Mouse (Mus musculus) limb, embryonic 14.5 days (tissue): ENCODE data around the gene Phf13. TPM values are rescaled to one million over a fixed set of nuclear protein-coding genes. Genes with fewer than 3 reads are reported as not detected.

Source experiments
- ATAC-seq: fragments of 200-750 bp; cut with Nextera tagmentation; 2 replicates; pipeline ENCODE4 v1.8.0; 2017; ENCODE audit warnings: low read depth, moderate number of reproducible peaks, moderate TSS enrichment; ENCODE audit not compliant: low FRiP score
- DNase-seq: peaks from one replicate; pipeline ENCODE4 v3.0.0-alpha.2; 2015; ENCODE audit warnings: low spot score
- H3K27ac ChIP-seq: fragments of 300-500 bp; sonication (generic); replicated peaks from 2 replicates; pipeline ENCODE4 v1.5.1; 2014; ENCODE audit warnings: low read depth, mild to moderate bottlenecking, low read length, moderate library complexity, mixed read lengths
- H3K27me3 ChIP-seq: fragments of 300-500 bp; sonication (generic); 2 replicates; pipeline ENCODE4 v1.6.1; 2014; ENCODE audit warnings: low read length, mixed read lengths; ENCODE audit not compliant: control insufficient read depth, insufficient read depth
- H3K36me3 ChIP-seq: fragments of 300-500 bp; sonication (generic); 2 replicates; pipeline ENCODE4 v1.6.1; 2014; ENCODE audit warnings: mild to moderate bottlenecking, low read length, moderate library complexity, mixed read lengths; ENCODE audit not compliant: control insufficient read depth, insufficient read depth
- H3K4me1 ChIP-seq: fragments of 300-500 bp; sonication (generic); 2 replicates; pipeline ENCODE4 v1.6.1; 2014; ENCODE audit warnings: antibody characterized with exemption, low read length, mixed read lengths; ENCODE audit not compliant: control insufficient read depth, insufficient read depth
- H3K4me2 ChIP-seq: fragments of 300-500 bp; sonication (generic); replicated peaks from 2 replicates; pipeline ENCODE4 v1.6.1; 2014; ENCODE audit warnings: low read depth, mild to moderate bottlenecking, low read length, moderate library complexity; ENCODE audit not compliant: severe bottlenecking
- H3K4me3 ChIP-seq: fragments of 300-500 bp; sonication (generic); replicated peaks from 2 replicates; pipeline ENCODE4 v1.5.1; 2014; ENCODE audit warnings: low read length
- H3K9ac ChIP-seq: fragments of 300-500 bp; sonication (generic); 2 replicates; pipeline ENCODE4 v1.6.1; 2014; ENCODE audit warnings: mild to moderate bottlenecking, low read depth, low read length, moderate library complexity; ENCODE audit not compliant: severe bottlenecking
- H3K9me3 ChIP-seq: fragments of 300-500 bp; sonication (generic); 2 replicates; pipeline ENCODE4 v1.6.1; 2016; ENCODE audit warnings: low read length; ENCODE audit not compliant: control insufficient read depth
- POLR2A ChIP-seq: fragments of 200-500 bp; IDR thresholded peaks from 2 replicates; pipeline ENCODE4 v1.8.0; 2012; ENCODE audit warnings: inconsistent platforms, mild to moderate bottlenecking, moderate library complexity, borderline replicate concordance; ENCODE audit not compliant: insufficient read depth, insufficient read length; ENCODE audit errors: extremely low read depth
- WGBS: fragments of 180-500 bp; shearing (Covaris S2); extraction: QIAGEN DNeasy Blood & Tissue Kit; methylation state at CpG from one replicate; pipeline ENCODE4 v1.1.7; 2014; 5-methylcytosine and 5-hydroxymethylcytosine counted together
- polyA plus RNA-seq, 2 experiments: library from polyadenylated mRNA; depleted of rRNA in 1 of 2; stranded (reverse) in 1 of 2; unstranded in 1 of 2; fragments of >200 nt; fragmentation: Nextera tagmentation in 1 of 2; extraction: Ambion mirVana in 1 of 2; gene quantifications; 2 replicates each; pipeline versions ENCODE4 v1.2.1 to v1.2.3; 2012 to 2014

The Phf13 gene
- polyA plus RNA-seq, 2 experiments: 33.7 to 35.1 TPM

DNA sequence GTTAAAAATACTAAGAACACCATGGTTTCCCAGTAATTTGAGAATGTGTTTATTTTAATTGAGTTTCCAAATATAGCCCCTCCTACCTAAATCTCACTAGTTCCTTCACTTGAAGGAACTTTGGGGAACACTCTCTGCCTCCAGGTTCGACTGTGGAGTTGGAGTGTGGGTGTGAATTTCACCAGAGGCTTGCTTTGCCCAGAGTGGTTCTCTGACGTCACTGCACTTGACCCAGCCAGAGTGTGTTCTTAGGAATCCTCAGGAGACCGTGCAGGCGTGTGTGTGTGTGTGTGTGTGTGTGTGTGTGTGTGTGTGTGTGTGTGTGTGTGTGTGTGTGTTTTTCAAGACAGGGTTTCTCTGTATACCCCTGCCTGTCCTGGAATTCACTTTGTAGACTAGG lies 4.8 kb upstream of the Phf13 start:
- H3K9me3 ChIP-seq: no peaks in the 10 kb centered on the region
- no peak overlapping the region for H3K4me2 ChIP-seq
- H3K9ac ChIP-seq: no peak overlapping the region
- no peak for TF ChIP-seq POLR2A
- DNase-seq (no peak), ATAC-seq (no peak)
- H3K4me1 ChIP-seq: peaks cover 10% of the 10 kb centered on the region; the same call in 1 of the 2 replicates
- no peak overlapping the region for H3K27ac ChIP-seq
- WGBS: 34% methylated on average over 4 of the region's 4 CpGs
- H3K4me3 ChIP-seq: no peak overlapping the region
- H3K27me3 ChIP-seq: no peaks in the 10 kb centered on the region
- no peaks in the 10 kb centered on the region for H3K36me3 ChIP-seq

DNA sequence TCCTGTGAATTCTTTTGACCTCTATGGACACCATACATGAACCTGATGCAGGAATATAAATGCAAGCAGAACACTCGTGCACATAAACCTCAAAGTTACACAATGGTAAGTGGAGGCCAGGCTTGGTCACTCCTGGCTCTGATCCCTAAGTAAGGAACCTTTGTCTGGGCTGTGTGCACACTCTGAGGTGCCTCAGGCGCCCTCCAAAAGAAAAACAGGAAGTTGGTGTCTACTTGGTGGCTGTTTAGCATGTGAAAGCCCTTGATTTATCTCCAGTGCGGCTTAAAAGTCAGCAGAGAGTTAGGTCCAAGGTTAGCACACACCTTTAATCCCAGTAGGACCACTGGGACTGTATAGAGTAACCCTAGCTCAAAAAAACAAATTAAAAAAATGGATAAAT lies 3.4 kb upstream of the Phf13 start:
- Histone ChIP-seq H3K4me1 (peaks cover 10% of the 10 kb centered on the region; the same call in 1 of the 2 replicates), H3K9me3 (no peaks in the 10 kb centered on the region), H3K27ac (no peak overlapping the region), H3K36me3 (no peaks in the 10 kb centered on the region), H3K4me3 (no peak overlapping the region), H3K4me2 (no peak overlapping the region), H3K9ac (no peak overlapping the region), H3K27me3 (no peaks in the 10 kb centered on the region)
- DNase-seq: no peak
- TF ChIP-seq POLR2A: no peak
- 66% methylated on average over 3 of the region's 3 CpGs for WGBS
- ATAC-seq: no peak

DNA sequence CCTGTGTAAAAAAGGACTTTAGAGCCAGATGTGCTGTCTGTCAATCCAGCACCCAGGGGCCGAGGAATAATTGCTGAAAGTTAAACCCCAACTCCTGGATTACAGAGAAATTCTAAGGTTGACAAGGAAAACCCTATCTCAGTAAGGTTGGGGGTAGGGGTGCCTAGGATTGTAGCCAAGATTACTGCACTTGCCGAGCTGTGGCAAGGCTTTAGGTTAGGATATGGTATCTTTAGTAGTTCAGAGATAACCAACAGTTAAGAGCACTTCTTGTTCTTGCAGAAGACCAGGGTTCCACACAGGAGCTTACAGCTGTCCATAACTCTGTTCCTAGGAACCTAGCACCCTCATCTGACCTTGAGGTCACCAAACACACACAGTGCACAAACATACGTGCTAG lies 1.6 kb upstream of the Phf13 start:
- WGBS: 64% methylated on average over 3 of the region's 3 CpGs
- no peak overlapping the region for H3K9ac ChIP-seq
- peaks cover 11% of the 10 kb centered on the region; the same call in 1 of the 2 replicates for H3K36me3 ChIP-seq
- H3K4me3 ChIP-seq: peak overlapping the region; percentile 99
- ATAC-seq (no peak), DNase-seq (no peak)
- no peaks in the 10 kb centered on the region for H3K9me3 ChIP-seq
- H3K4me2 ChIP-seq: peak overlapping the region; percentile 48
- no peak for TF ChIP-seq POLR2A
- peaks cover 19% of the 10 kb centered on the region; the same call in 1 of the 2 replicates for H3K4me1 ChIP-seq
- H3K27me3 ChIP-seq: no peaks in the 10 kb centered on the region
- H3K27ac ChIP-seq: no peak overlapping the region

DNA sequence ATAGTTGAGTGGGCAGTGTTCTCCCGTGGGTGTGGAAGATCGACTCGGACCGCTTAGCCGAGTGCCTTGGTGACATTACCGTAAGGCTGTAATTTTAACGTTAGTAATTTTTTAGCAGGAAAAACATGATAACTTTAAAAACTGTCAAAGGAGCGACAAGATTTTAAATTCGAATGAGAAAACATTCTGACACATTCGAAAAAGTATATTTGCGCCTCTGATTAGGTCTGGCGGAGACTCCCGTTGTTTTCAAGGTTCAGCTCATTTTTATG lies 829 bp upstream of the Phf13 start:
- Histone ChIP-seq H3K4me1 (peaks cover 19% of the 10 kb centered on the region; the same call in 1 of the 2 replicates), H3K4me2 (peak overlapping the region; percentile 48), H3K36me3 (peaks cover 20% of the 10 kb centered on the region), H3K9me3 (no peaks in the 10 kb centered on the region), H3K9ac (peak overlapping the region; percentile 77), H3K4me3 (peak overlapping the region; percentile 99), H3K27me3 (no peaks in the 10 kb centered on the region), H3K27ac (peak overlapping the region; percentile 86)
- WGBS: 4% methylated on average over 13 of the region's 13 CpGs
- ATAC-seq (no peak), DNase-seq (no peak)
- no peak for TF ChIP-seq POLR2A

DNA sequence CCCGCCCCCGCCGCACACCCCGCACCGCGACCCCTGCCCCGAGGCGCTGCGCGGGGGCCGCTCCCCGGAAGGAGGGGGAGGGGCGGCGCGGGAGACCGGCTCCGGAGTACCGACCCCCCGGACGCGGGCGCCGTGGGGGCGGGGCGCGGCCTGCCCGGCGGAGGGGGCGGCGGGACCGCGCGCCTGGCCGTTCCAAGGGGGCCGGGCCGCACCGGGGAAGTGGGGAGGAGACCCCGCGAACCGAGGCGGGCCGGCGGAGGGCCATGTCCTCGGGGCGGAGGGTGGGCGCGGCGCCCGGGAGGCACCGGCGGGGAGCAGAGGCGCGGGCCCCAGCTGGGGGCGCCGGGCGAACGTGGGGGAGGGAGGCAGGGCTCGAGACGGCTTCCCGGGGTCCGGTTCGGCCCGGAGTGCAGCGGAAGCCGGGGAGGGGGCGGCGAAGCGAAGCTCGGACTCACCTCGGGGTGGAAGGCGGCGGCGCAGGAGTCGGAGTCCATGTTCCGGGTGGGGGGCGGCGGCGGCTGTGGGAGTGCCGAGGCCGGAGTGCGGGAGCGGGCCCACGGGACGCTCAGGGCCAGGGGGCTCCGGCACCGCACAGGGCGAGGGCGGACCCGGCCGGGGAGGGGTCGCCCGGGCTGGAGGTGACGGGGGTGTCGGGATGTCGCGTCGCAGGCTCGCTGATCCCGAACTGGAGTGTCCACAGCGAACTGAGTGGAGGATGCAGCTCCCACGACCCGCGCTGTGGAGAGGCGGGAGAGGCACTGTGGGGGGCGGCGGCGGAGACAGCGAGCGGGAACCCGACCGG lies 486 bp downstream of the Phf13 start:
- 0% methylated on average over 29 of the region's 111 CpGs for WGBS
- TF ChIP-seq POLR2A: 0 out of 2 replicates have a peak, but pooled peaks have one; percentile 54
- peak overlapping the region; percentile 71 for H3K4me2 ChIP-seq
- H3K4me1 ChIP-seq: peaks cover 16% of the 10 kb centered on the region; the same call in 1 of the 2 replicates
- ATAC-seq (no peak), DNase-seq (no peak)
- peak overlapping the region; percentile 99 for H3K4me3 ChIP-seq
- H3K36me3 ChIP-seq: peaks cover 33% of the 10 kb centered on the region
- no peaks in the 10 kb centered on the region for H3K27me3 ChIP-seq
- no peaks in the 10 kb centered on the region for H3K9me3 ChIP-seq
- H3K27ac ChIP-seq: peak overlapping the region; percentile 82
- peak overlapping the region; percentile 92 for H3K9ac ChIP-seq
